Mouse (Mus musculus) G1E (cell line): ENCODE measurements around the gene Unc50. TPM values are rescaled to one million over a fixed set of nuclear protein-coding genes. Genes with fewer than 3 reads are reported as not detected.

Experiments used
- ATAC-seq: 2 replicates; pipeline ENCODE4 v1.8.0; 2016; ENCODE audit warnings: mild to moderate bottlenecking; ENCODE audit not compliant: insufficient number of reproducible peaks, poor library complexity, low FRiP score, severe bottlenecking; ENCODE audit errors: extremely low read depth
- DNase-seq: peaks from one replicate; pipeline ENCODE4 v3.0.0; 2012; ENCODE audit warnings: low spot score
- H3K27me3 ChIP-seq: 2 replicates; pipeline ENCODE4 v1.6.1; 2012; ENCODE audit warnings: mild to moderate bottlenecking, low read length, inconsistent platforms; ENCODE audit not compliant: insufficient read depth
- H3K36me3 ChIP-seq: replicated peaks from 2 replicates; pipeline ENCODE3; 2012; ENCODE audit warnings: mild to moderate bottlenecking, inconsistent platforms
- H3K4me1 ChIP-seq: 2 replicates; pipeline ENCODE4 v1.6.1; 2012; ENCODE audit warnings: low read depth, low read length, inconsistent platforms, mixed read lengths; ENCODE audit not compliant: insufficient read depth
- H3K4me3 ChIP-seq: 2 replicates; pipeline ENCODE4 v1.5.1; 2012; ENCODE audit warnings: low read depth, mild to moderate bottlenecking, inconsistent platforms, low read length, moderate library complexity, mixed read lengths
- H3K9me3 ChIP-seq: replicated peaks from 2 replicates; pipeline ENCODE4 v1.6.1; 2012; ENCODE audit warnings: inconsistent platforms
- CTCF ChIP-seq: IDR thresholded peaks from 2 replicates; pipeline ENCODE4 v1.5.1; 2012; ENCODE audit warnings: low read depth, low read length, inconsistent platforms, mixed read lengths
- GATA1 ChIP-seq: IDR thresholded peaks from 2 replicates; pipeline ENCODE4 v1.6.1; 2012; ENCODE audit warnings: borderline replicate concordance, low read length, inconsistent platforms, mixed read lengths
- GATA2 ChIP-seq: IDR thresholded peaks from 2 replicates; pipeline ENCODE4 v1.6.1; 2012; ENCODE audit warnings: low read depth, low read length, inconsistent platforms, borderline replicate concordance
- POLR2AphosphoS5 ChIP-seq: IDR thresholded peaks from 2 replicates; pipeline ENCODE4 v1.6.1; 2012; ENCODE audit warnings: low read depth, low read length, inconsistent platforms; ENCODE audit not compliant: insufficient replicate concordance
- TAL1 ChIP-seq: conservative IDR thresholded peaks from 2 replicates; pipeline ENCODE4 v1.6.1; 2012; ENCODE audit warnings: low read depth, low read length, inconsistent platforms, mixed read lengths
- polyA plus RNA-seq: library from polyadenylated mRNA; stranded (reverse); fragments of >175 nt; gene quantifications from 2 replicates; pipeline ENCODE4 v1.2.3, GENCODE M21; 2012
- total RNA-seq, 2 experiments: library from RNA; stranded (forward) in 1 of 2; stranded (reverse) in 1 of 2; fragments of 200-1000 nt in 1 of 2; fragments of >200 nt in 1 of 2; fragmentation: Nextera tagmentation in 1 of 2; gene quantifications; 2 replicates each; pipeline ENCODE4 v1.2.3; 2014 to 2017

Gene Unc50
- total RNA-seq (2014; fragmentation: Nextera tagmentation) (39.7 and 57.1 TPM in 2 replicates), total RNA-seq (2017) (119 and 120 TPM in 2 replicates), polyA plus RNA-seq (44.7 and 45.2 TPM in 2 replicates)

- H3K4me3 ChIP-seq: peak within 1 kb of the TSS; percentile 85
- H3K27me3 ChIP-seq: no peaks in the 10 kb centered on the region
- peaks cover 69% of the 10 kb centered on the region for H3K4me1 ChIP-seq
- DNase-seq (peak; percentile 99), ATAC-seq (peak; percentile 94)
- peaks cover 68% of the 10 kb centered on the region for H3K36me3 ChIP-seq
- H3K9me3 ChIP-seq: no peaks in the 10 kb centered on the region
- no peak for TF ChIP-seq TAL1
- 0 out of 2 replicates have a peak, but pooled peaks have one; percentile 76 for TF ChIP-seq POLR2AphosphoS5
- no peak for TF ChIP-seq CTCF
Measured at GRCm38 (mm10) chr1:37429366-37430296, at the start of gene Unc50, which contains the start of gene Coa5. TSS of gene Unc50 (plus strand) at chr1:37430139. TSS of gene Coa5 (minus strand) at chr1:37430103.

GRCm38 (mm10) chr1:37380913-37381312 is 49.0 kb upstream of the Unc50 start:
- no peak for ATAC-seq
- Histone ChIP-seq H3K36me3 (no peaks in the 10 kb centered on the region), H3K27me3 (peaks cover 24% of the 10 kb centered on the region), H3K9me3 (no peaks in the 10 kb centered on the region), H3K4me3 (no peak overlapping the region), H3K4me1 (peaks cover 2% of the 10 kb centered on the region; the same call in 1 of the 2 replicates)
- TF ChIP-seq CTCF: no peak
- TF ChIP-seq GATA1: no peak
- no peak for TF ChIP-seq TAL1
- no peak for TF ChIP-seq GATA2
- no peak for TF ChIP-seq POLR2AphosphoS5
- DNase-seq: no peak

GRCm38 (mm10) chr1:37384304-37384703 is 45.6 kb upstream of the Unc50 start:
- no peaks in the 10 kb centered on the region for H3K36me3 ChIP-seq
- no peak for DNase-seq
- no peak for ATAC-seq
- H3K4me3 ChIP-seq: no peak overlapping the region
- peaks cover 2% of the 10 kb centered on the region; the same call in 1 of the 2 replicates for H3K4me1 ChIP-seq
- H3K9me3 ChIP-seq: no peaks in the 10 kb centered on the region
- no peak for TF ChIP-seq GATA2
- TF ChIP-seq POLR2AphosphoS5: no peak
- no peak for TF ChIP-seq TAL1
- TF ChIP-seq CTCF: no peak
- no peak for TF ChIP-seq GATA1
- peaks cover 34% of the 10 kb centered on the region for H3K27me3 ChIP-seq

- TF ChIP-seq TAL1: no peak
- TF ChIP-seq GATA1: no peak
- no peak for TF ChIP-seq CTCF
- TF ChIP-seq POLR2AphosphoS5: no peak
- TF ChIP-seq GATA2: no peak
- ATAC-seq (no peak), DNase-seq (no peak)
- Histone ChIP-seq H3K36me3 (no peaks in the 10 kb centered on the region), H3K27me3 (peaks cover 29% of the 10 kb centered on the region), H3K9me3 (no peaks in the 10 kb centered on the region), H3K4me1 (no peaks in the 10 kb centered on the region), H3K4me3 (no peak overlapping the region)
Measured at GRCm38 (mm10) chr1:37386448-37386971, 43.4 kb upstream of the Unc50 start.

- no peaks in the 10 kb centered on the region for H3K36me3 ChIP-seq
- no peak overlapping the region for H3K4me3 ChIP-seq
- peaks cover 15% of the 10 kb centered on the region for H3K27me3 ChIP-seq
- no peak for DNase-seq
- ATAC-seq: no peak
- H3K9me3 ChIP-seq: no peaks in the 10 kb centered on the region
- no peak for TF ChIP-seq POLR2AphosphoS5
- no peak for TF ChIP-seq GATA1
- TF ChIP-seq GATA2: no peak
- TF ChIP-seq TAL1: no peak
- no peak for TF ChIP-seq CTCF
- no peaks in the 10 kb centered on the region for H3K4me1 ChIP-seq
Measured at GRCm38 (mm10) chr1:37393174-37393573, 36.8 kb upstream of the Unc50 start.

GRCm38 (mm10) chr1:37396481-37396880 is 33.5 kb upstream of the Unc50 start:
- Histone ChIP-seq H3K27me3 (peaks cover 14% of the 10 kb centered on the region), H3K4me3 (no peak overlapping the region), H3K4me1 (no peaks in the 10 kb centered on the region), H3K9me3 (no peaks in the 10 kb centered on the region), H3K36me3 (no peaks in the 10 kb centered on the region)
- DNase-seq: no peak
- no peak for TF ChIP-seq CTCF
- no peak for TF ChIP-seq TAL1
- no peak for TF ChIP-seq GATA1
- no peak for ATAC-seq
